Mouse (Mus musculus) cerebellum, adult 2 months (tissue): ENCODE data around the gene Adam11. TPM values are rescaled to one million over a fixed set of nuclear protein-coding genes. Genes with fewer than 3 reads are reported as not detected.

ENCODE experiments used
- DNase-seq, 2 experiments: peaks; one replicate each; pipeline ENCODE4 v3.0.0; 2021
- H3K27ac ChIP-seq: fragments of 200-500 bp; 2 replicates; pipeline ENCODE4 v1.5.1; 2012; ENCODE audit warnings: low read length, control low read depth, inconsistent platforms; ENCODE audit not compliant: insufficient read depth
- H3K27me3 ChIP-seq: fragments of 200-500 bp; 2 replicates; pipeline ENCODE4 v1.6.1; 2012; ENCODE audit warnings: inconsistent platforms, mild to moderate bottlenecking, low read length, moderate library complexity; ENCODE audit not compliant: control insufficient read depth, insufficient read depth
- H3K4me1 ChIP-seq: fragments of 200-500 bp; 2 replicates; pipeline ENCODE4 v1.6.1; 2011; ENCODE audit warnings: low read length; ENCODE audit not compliant: control insufficient read depth, insufficient read depth
- H3K4me3 ChIP-seq: fragments of 200-500 bp; replicated peaks from 2 replicates; pipeline ENCODE3; 2011; ENCODE audit warnings: mild to moderate bottlenecking, low read depth, low read length, control low read depth; ENCODE audit not compliant: insufficient read depth
- CTCF ChIP-seq: fragments of 200-500 bp; IDR thresholded peaks from 2 replicates; pipeline ENCODE4 v1.5.1; 2011; ENCODE audit warnings: low read depth, mild to moderate bottlenecking, control low read depth, low read length, moderate library complexity, borderline replicate concordance; ENCODE audit not compliant: insufficient read depth
- POLR2A ChIP-seq: fragments of 200-500 bp; IDR thresholded peaks from 2 replicates; pipeline ENCODE4 v1.6.1; 2011; ENCODE audit warnings: low read length, control low read depth, borderline replicate concordance; ENCODE audit not compliant: insufficient read depth
- WGBS: fragments of 180-500 bp; shearing (Covaris S2); methylation state at CpG from one replicate; pipeline ENCODE4 v1.1.7; 2018; 5-methylcytosine and 5-hydroxymethylcytosine counted together
- polyA plus RNA-seq: library from polyadenylated mRNA; depleted of rRNA; stranded (reverse); fragments of >200 nt; gene quantifications from 2 replicates; pipeline ENCODE4 v1.2.3, GENCODE M21; 2012

Adam11 gene
- polyA plus RNA-seq, 1 experiment = 207 TPM

DNA sequence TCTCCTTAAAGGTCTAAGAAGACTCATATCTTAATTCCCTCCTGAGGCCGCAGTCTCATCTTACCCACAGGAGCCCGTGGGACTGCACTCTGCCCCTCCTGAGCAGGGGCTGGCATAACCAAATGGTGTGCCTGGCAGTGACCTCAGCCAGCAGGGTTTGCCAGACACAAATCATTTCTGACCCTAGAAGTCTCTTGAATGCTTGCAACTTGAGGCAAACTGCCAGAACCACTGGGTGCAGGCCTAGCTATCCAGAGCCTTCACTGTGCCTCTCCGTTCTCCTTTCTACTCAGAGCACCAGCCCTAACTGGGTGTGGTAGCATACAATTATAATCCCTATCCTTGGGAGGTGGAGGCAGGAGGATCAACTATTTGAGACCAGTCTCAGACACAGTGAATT lies 16.5 kb upstream of the Adam11 start:
- TF ChIP-seq POLR2A = no peak
- no peak for TF ChIP-seq CTCF
- no peak overlapping the region for H3K4me3 ChIP-seq
- H3K27ac ChIP-seq = no peak overlapping the region
- 69% methylated on average over 3 of the region's 3 CpGs for WGBS
- peak in 1 of 2 experiments; percentile 34 for DNase-seq
- peaks cover 48% of the 10 kb centered on the region for H3K4me1 ChIP-seq
- H3K27me3 ChIP-seq = no peaks in the 10 kb centered on the region

- WGBS = 25% methylated on average over 1 of the region's 1 CpGs
- no peak for TF ChIP-seq CTCF
- TF ChIP-seq POLR2A = no peak
- H3K4me1 ChIP-seq = peaks cover 45% of the 10 kb centered on the region
- DNase-seq = no peak
- no peak overlapping the region for H3K4me3 ChIP-seq
- no peaks in the 10 kb centered on the region for H3K27me3 ChIP-seq
- H3K27ac ChIP-seq = peak overlapping the region; percentile 56; the same call in 1 of the 2 replicates
Measured at GRCm38 (mm10) chr11:102747866-102748265, 13.4 kb upstream of the Adam11 start.

- Histone ChIP-seq H3K4me1 (peaks cover 45% of the 10 kb centered on the region), H3K27ac (peak overlapping the region; percentile 56), H3K27me3 (no peaks in the 10 kb centered on the region), H3K4me3 (no peak overlapping the region)
- 9% methylated on average over 4 of the region's 4 CpGs for WGBS
- DNase-seq = peak; percentile 82 to 91
- no peak for TF ChIP-seq POLR2A
- TF ChIP-seq CTCF = no peak
Measured at GRCm38 (mm10) chr11:102748381-102748780, 12.9 kb upstream of the Adam11 start.

- H3K27ac ChIP-seq = no peak overlapping the region
- no peaks in the 10 kb centered on the region for H3K27me3 ChIP-seq
- 93% methylated on average over 2 of the region's 2 CpGs for WGBS
- DNase-seq = no peak
- no peak overlapping the region for H3K4me3 ChIP-seq
- peaks cover 45% of the 10 kb centered on the region for H3K4me1 ChIP-seq
- TF ChIP-seq POLR2A (no peak), CTCF (no peak)
Measured at GRCm38 (mm10) chr11:102749712-102750111, 11.5 kb upstream of the Adam11 start.

GRCm38 (mm10) chr11:102752896-102753590 lies 8.2 kb upstream of the Adam11 start:
- 61% methylated on average over 13 of the region's 13 CpGs for WGBS
- no peak overlapping the region; the same call in 1 of the 2 replicates for H3K27ac ChIP-seq
- H3K4me3 ChIP-seq = no peak overlapping the region
- H3K27me3 ChIP-seq = no peaks in the 10 kb centered on the region
- peaks cover 53% of the 10 kb centered on the region for H3K4me1 ChIP-seq
- peak in 1 of 2 experiments; percentile 32 for DNase-seq
- TF ChIP-seq POLR2A = no peak

DNA sequence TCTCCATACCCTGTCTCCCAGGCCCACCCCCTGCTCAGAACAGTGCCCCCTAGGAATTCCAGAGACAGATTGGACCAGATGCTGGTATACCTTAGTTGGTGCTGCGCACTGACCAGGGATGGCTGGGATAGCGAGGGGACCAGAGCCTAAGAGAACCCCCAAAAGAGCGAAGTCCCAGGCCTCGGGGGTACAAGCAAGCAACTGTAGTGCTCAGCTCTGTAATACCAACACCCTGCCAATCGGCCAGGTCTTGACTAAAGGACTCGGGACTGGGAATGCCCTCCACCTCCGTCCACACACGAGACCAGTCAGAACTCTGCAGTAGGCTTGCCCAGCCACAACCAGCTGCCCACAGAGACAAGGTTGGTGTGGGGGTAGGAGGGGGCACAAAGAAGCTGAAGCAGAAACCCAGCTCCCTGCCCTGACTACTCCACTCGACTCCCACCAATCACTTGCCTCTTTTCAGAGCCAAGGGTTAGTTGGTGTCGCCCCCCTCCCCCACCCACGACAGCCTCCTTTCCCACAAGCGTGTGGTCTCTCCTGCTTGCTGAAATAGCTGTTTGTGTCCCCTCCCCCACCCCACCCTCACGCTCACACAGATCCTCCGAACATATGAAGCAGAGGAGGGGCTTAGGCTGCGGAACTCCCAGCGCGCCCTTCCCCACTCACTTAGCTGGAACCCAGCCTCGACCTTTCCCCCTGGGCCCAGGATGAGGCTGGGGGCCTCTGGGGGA lies 7.5 kb upstream of the Adam11 start:
- H3K4me3 ChIP-seq = no peak overlapping the region
- WGBS = 52% methylated on average over 18 of the region's 18 CpGs
- H3K27ac ChIP-seq = no peak overlapping the region
- no peak for TF ChIP-seq CTCF
- TF ChIP-seq POLR2A = no peak
- H3K4me1 ChIP-seq = peaks cover 49% of the 10 kb centered on the region
- H3K27me3 ChIP-seq = no peaks in the 10 kb centered on the region
- DNase-seq = peak in 1 of 2 experiments; percentile 16

- DNase-seq = no peak
- Histone ChIP-seq H3K4me1 (peaks cover 48% of the 10 kb centered on the region), H3K27ac (no peak overlapping the region), H3K27me3 (no peaks in the 10 kb centered on the region), H3K4me3 (no peak overlapping the region)
- WGBS = 53% methylated on average over 4 of the region's 4 CpGs
- TF ChIP-seq POLR2A (no peak), CTCF (no peak)
Measured at GRCm38 (mm10) chr11:102754416-102754815, 6.8 kb upstream of the Adam11 start.

- Histone ChIP-seq H3K4me3 (no peak overlapping the region), H3K4me1 (peaks cover 45% of the 10 kb centered on the region), H3K27ac (no peak overlapping the region), H3K27me3 (no peaks in the 10 kb centered on the region)
- no peak for TF ChIP-seq CTCF
- TF ChIP-seq POLR2A = no peak
- WGBS = 56% methylated on average over 7 of the region's 7 CpGs
- DNase-seq = peak in 1 of 2 experiments; percentile 21
Measured at GRCm38 (mm10) chr11:102755391-102755790, 5.8 kb upstream of the Adam11 start.
